Mouse (Mus musculus): ENCODE data around the gene Slc25a13.

Slc25a13 gene

GRCm38 (mm10) chr6:6112767-6113528 lies 104.0 kb downstream of the Slc25a13 start:
- DNase-seq (ENCODE audit: low spot score), result no peak

GRCm38 (mm10) chr6:6107419-6107966 lies 109.5 kb downstream of the Slc25a13 start:
- DNase-seq (ENCODE audit: low spot score), result no peak

- DNase-seq (ENCODE audit: low spot score), result no peak
Observed at GRCm38 (mm10) chr6:6105586-6105985, 111.4 kb downstream of the Slc25a13 start.

- no peak for DNase-seq (ENCODE audit: low spot score)
Observed at GRCm38 (mm10) chr6:6103469-6103868, 113.5 kb downstream of the Slc25a13 start.

- DNase-seq (ENCODE audit: low spot score), result no peak
Observed at GRCm38 (mm10) chr6:6101605-6102004, 115.4 kb downstream of the Slc25a13 start.

- no peak for DNase-seq (ENCODE audit: low spot score)
Observed at GRCm38 (mm10) chr6:6100892-6101480, 116.0 kb downstream of the Slc25a13 start.

GRCm38 (mm10) chr6:6093978-6094377 lies 123.0 kb downstream of the Slc25a13 start:
- DNase-seq (ENCODE audit: low spot score), result no peak

GRCm38 (mm10) chr6:6093522-6093921 lies 123.5 kb downstream of the Slc25a13 start:
- DNase-seq (ENCODE audit: low spot score), result no peak

GRCm38 (mm10) chr6:6092497-6092896 lies 124.5 kb downstream of the Slc25a13 start:
- DNase-seq (ENCODE audit: low spot score), result no peak

GRCm38 (mm10) chr6:6091016-6091415 lies 126.0 kb downstream of the Slc25a13 start:
- DNase-seq (ENCODE audit: low spot score), result no peak

GRCm38 (mm10) chr6:6088151-6088550 lies 128.8 kb downstream of the Slc25a13 start:
- DNase-seq (ENCODE audit: low spot score), result peak; percentile 49

GRCm38 (mm10) chr6:6080484-6080883 lies 136.5 kb downstream of the Slc25a13 start:
- DNase-seq (ENCODE audit: low spot score), result no peak

- no peak for DNase-seq (ENCODE audit: low spot score)
Observed at GRCm38 (mm10) chr6:6077234-6077633, 139.7 kb downstream of the Slc25a13 start.

GRCm38 (mm10) chr6:6075940-6076447 lies 141.0 kb downstream of the Slc25a13 start:
- DNase-seq (ENCODE audit: low spot score), result no peak

- no peak for DNase-seq (ENCODE audit: low spot score)
Observed at GRCm38 (mm10) chr6:6071038-6071437, 145.9 kb downstream of the Slc25a13 start.

GRCm38 (mm10) chr6:6070015-6070414 lies 147.0 kb downstream of the Slc25a13 start:
- no peak for DNase-seq (ENCODE audit: low spot score)

GRCm38 (mm10) chr6:6067201-6067600 lies 149.8 kb downstream of the Slc25a13 start:
- no peak for DNase-seq (ENCODE audit: low spot score)

- no peak for DNase-seq (ENCODE audit: low spot score)
Observed at GRCm38 (mm10) chr6:6058548-6058947, 158.4 kb downstream of the Slc25a13 start.

GRCm38 (mm10) chr6:6053946-6054345 lies 163.0 kb downstream of the Slc25a13 start:
- no peak for DNase-seq (ENCODE audit: low spot score)

GRCm38 (mm10) chr6:6052696-6053095 lies 164.3 kb downstream of the Slc25a13 start:
- no peak for DNase-seq (ENCODE audit: low spot score)

GRCm38 (mm10) chr6:6046729-6047424 lies 170.1 kb downstream of the Slc25a13 start:
- DNase-seq (ENCODE audit: low spot score), result no peak

- no peak for DNase-seq (ENCODE audit: low spot score)
Observed at GRCm38 (mm10) chr6:6038773-6039550, 178.0 kb downstream of the Slc25a13 start.

Measured in left cerebral cortex, adult 11 months (tissue).